Mouse (Mus musculus): Measurements from ENCODE around the gene Atp1a2. TPM values are rescaled to one million over a fixed set of nuclear protein-coding genes. Genes with fewer than 3 reads are reported as not detected.

Atp1a2 gene
- polyA plus RNA-seq, 1 experiment from 2014 or later = 23.4 TPM

GRCm38 (mm10) chr1:172229215-172229614 lies 68.6 kb downstream of the Atp1a2 start:
- ATAC-seq (ENCODE audit: insufficient number of reproducible peaks, low FRiP score) = no peak
- no peak overlapping the region for H3K27ac ChIP-seq (ENCODE audit: poor library complexity, severe bottlenecking)

GRCm38 (mm10) chr1:172228209-172228608 lies 69.7 kb downstream of the Atp1a2 start:
- Histone ChIP-seq H3K27ac (ENCODE audit: poor library complexity, severe bottlenecking) (no peak overlapping the region), H3K9me3 (replicated peaks) (no peaks in the 10 kb centered on the region), H3K27me3 (replicated peaks) (no peaks in the 10 kb centered on the region), H3K4me2 (no peak overlapping the region), H3K4me1 (replicated peaks) (peaks cover 18% of the 10 kb centered on the region), H3K9ac (no peak overlapping the region), H3K4me3 (no peak overlapping the region), H3K36me3 (no peaks in the 10 kb centered on the region)
- 81% methylated on average over 2 of the region's 2 CpGs for WGBS
- ATAC-seq (ENCODE audit: insufficient number of reproducible peaks, low FRiP score) = no peak

More at GRCm38 (mm10) chr1:172229215-172229614, 68.6 kb downstream of the Atp1a2 start:
- Histone ChIP-seq H3K9ac (no peak overlapping the region), H3K27me3 (replicated peaks) (no peaks in the 10 kb centered on the region), H3K9me3 (replicated peaks) (no peaks in the 10 kb centered on the region), H3K4me2 (no peak overlapping the region), H3K36me3 (no peaks in the 10 kb centered on the region), H3K4me3 (no peak overlapping the region), H3K4me1 (replicated peaks) (peaks cover 12% of the 10 kb centered on the region)
- WGBS = 86% methylated on average over 1 of the region's 1 CpGs

Other genes starting within 250 kb of the Atp1a2 start
- gene Nhlh1, start 240.5 kb downstream of the Atp1a2 start, polyA plus RNA-seq (2016; fragmentation: Nextera tagmentation; extraction: Ambion mirVana) = not detected in 2 replicates
- 214 and 219 TPM in 2 replicates for gene Copa, start 215.5 kb downstream of the Atp1a2 start, polyA plus RNA-seq (2016; fragmentation: Nextera tagmentation; extraction: Ambion mirVana)
- gene Ncstn, start 215.3 kb downstream of the Atp1a2 start, polyA plus RNA-seq (2016; fragmentation: Nextera tagmentation; extraction: Ambion mirVana) = 132 TPM in 2 replicates
- 133 and 139 TPM in 2 replicates for gene Pex19, start 171.3 kb downstream of the Atp1a2 start, polyA plus RNA-seq (2016; fragmentation: Nextera tagmentation; extraction: Ambion mirVana)
- gene Dcaf8, start 150.0 kb downstream of the Atp1a2 start, polyA plus RNA-seq (2016; fragmentation: Nextera tagmentation; extraction: Ambion mirVana) = 123 and 125 TPM in 2 replicates
- gene Pea15a, start 91.3 kb downstream of the Atp1a2 start, polyA plus RNA-seq (2016; fragmentation: Nextera tagmentation; extraction: Ambion mirVana) = 156 and 164 TPM in 2 replicates
- 182 and 185 TPM in 2 replicates for gene Casq1, start 78.2 kb downstream of the Atp1a2 start, polyA plus RNA-seq (2016; fragmentation: Nextera tagmentation; extraction: Ambion mirVana)
- 0.17 and 0.19 TPM in 2 replicates for gene Atp1a4, start 39.6 kb downstream of the Atp1a2 start, polyA plus RNA-seq (2016; fragmentation: Nextera tagmentation; extraction: Ambion mirVana)
- gene Igsf8, start 36.4 kb downstream of the Atp1a2 start, polyA plus RNA-seq (2016; fragmentation: Nextera tagmentation; extraction: Ambion mirVana) = 24.0 and 26.1 TPM in 2 replicates
- not detected in 2 replicates for gene Kcnj9, start 31.3 kb upstream of the Atp1a2 start, polyA plus RNA-seq (2016; fragmentation: Nextera tagmentation; extraction: Ambion mirVana)
- not detected in 2 replicates for gene Kcnj10, start 43.1 kb upstream of the Atp1a2 start, polyA plus RNA-seq (2016; fragmentation: Nextera tagmentation; extraction: Ambion mirVana)
- 8.5 and 9.4 TPM in 2 replicates for gene Pigm, start 78.5 kb upstream of the Atp1a2 start, polyA plus RNA-seq (2016; fragmentation: Nextera tagmentation; extraction: Ambion mirVana)
- 0.95 and 1.3 TPM in 2 replicates for gene Slamf9, start 177.3 kb upstream of the Atp1a2 start, polyA plus RNA-seq (2016; fragmentation: Nextera tagmentation; extraction: Ambion mirVana)
- 11.4 and 11.8 TPM in 2 replicates for gene Igsf9, start 183.7 kb upstream of the Atp1a2 start, polyA plus RNA-seq (2016; fragmentation: Nextera tagmentation; extraction: Ambion mirVana)
- 351 and 387 TPM in 2 replicates for gene Tagln2, start 202.0 kb upstream of the Atp1a2 start, polyA plus RNA-seq (2016; fragmentation: Nextera tagmentation; extraction: Ambion mirVana)
- gene Cfap45, start 222.7 kb upstream of the Atp1a2 start, polyA plus RNA-seq (2016; fragmentation: Nextera tagmentation; extraction: Ambion mirVana) = 1.7 and 3.0 TPM in 2 replicates

Data from heart, embryonic 12.5 days (tissue).